Mouse (Mus musculus) midbrain, postnatal 0 days (tissue): ENCODE results near the gene Grhl1. TPM values are rescaled to one million over a fixed set of nuclear protein-coding genes. Genes with fewer than 3 reads are reported as not detected.

Experiments used
- ATAC-seq: fragments of 200-750 bp; cut with Nextera tagmentation; 2 replicates; pipeline ENCODE4 v1.8.0; 2017; ENCODE audit warnings: moderate number of reproducible peaks, mild to moderate bottlenecking, moderate TSS enrichment, moderate library complexity; ENCODE audit not compliant: low FRiP score
- DNase-seq: peaks from one replicate; pipeline ENCODE4 v3.0.0-alpha.2; 2015; ENCODE audit warnings: low spot score
- H3K27ac ChIP-seq: fragments of 300-500 bp; sonication (generic); 2 replicates; pipeline ENCODE4 v1.5.1; 2014; ENCODE audit warnings: low read depth, mild to moderate bottlenecking, low read length, mixed read lengths
- H3K27me3 ChIP-seq: fragments of 300-500 bp; sonication (generic); 2 replicates; pipeline ENCODE4 v1.6.1; 2014; ENCODE audit warnings: low read length, control low read depth, mixed read lengths; ENCODE audit not compliant: insufficient read depth
- H3K36me3 ChIP-seq: fragments of 300-500 bp; sonication (generic); 2 replicates; pipeline ENCODE4 v1.6.1; 2014; ENCODE audit warnings: low read length, control low read depth, mixed read lengths; ENCODE audit not compliant: insufficient read depth
- H3K4me1 ChIP-seq: fragments of 300-500 bp; sonication (generic); 2 replicates; pipeline ENCODE4 v1.6.1; 2014; ENCODE audit warnings: mild to moderate bottlenecking, control low read depth, antibody characterized with exemption, low read length, mixed read lengths; ENCODE audit not compliant: insufficient read depth
- H3K4me2 ChIP-seq: fragments of 300-500 bp; sonication (generic); 2 replicates; pipeline ENCODE4 v1.6.1; 2014; ENCODE audit warnings: low read depth, mild to moderate bottlenecking, low read length, mixed read lengths; ENCODE audit not compliant: poor library complexity, severe bottlenecking
- H3K4me3 ChIP-seq: fragments of 300-500 bp; sonication (generic); 2 replicates; pipeline ENCODE4 v1.5.1; 2014; ENCODE audit warnings: low read depth, mild to moderate bottlenecking, low read length, moderate library complexity
- H3K9ac ChIP-seq: fragments of 300-500 bp; sonication (generic); replicated peaks from 2 replicates; pipeline ENCODE4 v1.6.1; 2014; ENCODE audit warnings: mild to moderate bottlenecking, low read length, moderate library complexity, mixed read lengths; ENCODE audit not compliant: poor library complexity, severe bottlenecking
- H3K9me3 ChIP-seq: fragments of 300-500 bp; sonication (generic); 2 replicates; pipeline ENCODE4 v1.6.1; 2016; ENCODE audit warnings: low read length, control low read depth
- CTCF ChIP-seq: IDR thresholded peaks from 2 replicates; pipeline ENCODE4 v1.5.1; 2016; ENCODE audit warnings: antibody characterized with exemption, mild to moderate bottlenecking
- WGBS: fragments of 180-500 bp; shearing (Covaris S2); extraction: QIAGEN DNeasy Blood & Tissue Kit; methylation state at CpG from one replicate; pipeline ENCODE4 v1.1.7; 2014; 5-methylcytosine and 5-hydroxymethylcytosine counted together
- polyA plus RNA-seq: library from polyadenylated mRNA; unstranded; fragments of >200 nt; fragmentation: Nextera tagmentation; extraction: Ambion mirVana; gene quantifications from 2 replicates; pipeline ENCODE4 v1.2.1, GENCODE M21; 2015
- total RNA-seq: library from RNA; depleted of rRNA; stranded (reverse); fragments of >200 nt; gene quantifications from 2 replicates; pipeline ENCODE4 v1.2.3, GENCODE M21; 2014; rRNA removed

Grhl1 gene
- total and polyA plus RNA-seq, 2 experiments from 2014 or later, result 1.8 to 3.5 TPM

DNA sequence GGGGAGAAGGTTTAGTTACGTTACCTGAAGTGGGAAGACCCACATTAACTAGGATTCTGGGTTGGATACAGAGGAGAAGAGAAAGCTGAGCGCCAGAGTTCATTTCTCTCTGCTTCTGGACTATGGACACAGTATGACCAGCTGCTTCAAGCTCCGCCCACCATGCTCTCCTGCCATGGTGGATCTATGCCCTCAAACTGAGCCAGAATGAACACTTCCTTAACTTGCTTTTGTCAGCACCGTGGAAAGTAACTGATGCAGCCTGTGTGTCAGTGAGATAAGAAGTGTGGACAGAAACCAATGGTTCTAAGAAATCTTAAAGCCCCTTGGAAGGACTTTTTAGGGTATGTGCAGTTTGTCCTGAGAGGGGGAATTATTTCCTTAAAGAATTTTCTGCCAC, 86.9 kb downstream of the Grhl1 start:
- DNase-seq (no peak), ATAC-seq (no peak)
- Histone ChIP-seq H3K4me2 (no peak overlapping the region), H3K9ac (no peak overlapping the region), H3K36me3 (peaks cover 49% of the 10 kb centered on the region), H3K27me3 (no peaks in the 10 kb centered on the region), H3K4me3 (no peak overlapping the region), H3K4me1 (no peaks in the 10 kb centered on the region; the same call in 1 of the 2 replicates), H3K27ac (no peak overlapping the region), H3K9me3 (no peaks in the 10 kb centered on the region)
- WGBS, result 92% methylated on average over 4 of the region's 4 CpGs
- TF ChIP-seq CTCF, result no peak

DNA sequence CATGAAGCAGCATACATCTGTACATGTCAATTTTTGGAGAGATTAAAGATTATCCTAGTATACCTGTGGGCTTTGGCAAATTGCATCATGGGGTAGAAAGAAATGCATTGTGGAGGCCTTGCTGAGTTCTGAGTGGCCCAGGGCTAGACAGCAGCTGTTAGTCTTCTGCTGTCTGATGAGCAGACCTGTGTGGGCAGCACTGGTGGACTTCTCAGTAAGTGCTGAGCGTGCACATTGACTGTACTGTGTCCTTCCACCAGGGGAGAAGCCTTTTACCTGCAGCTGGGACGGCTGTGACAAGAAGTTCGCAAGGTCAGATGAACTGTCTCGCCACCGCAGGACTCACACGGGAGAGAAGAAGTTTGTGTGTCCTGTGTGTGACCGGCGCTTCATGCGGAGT, 87.8 kb downstream of the Grhl1 start:
- no peak overlapping the region for H3K4me3 ChIP-seq
- no peak overlapping the region for H3K27ac ChIP-seq
- ATAC-seq (no peak), DNase-seq (no peak)
- H3K4me1 ChIP-seq, result no peaks in the 10 kb centered on the region; the same call in 1 of the 2 replicates
- no peaks in the 10 kb centered on the region for H3K9me3 ChIP-seq
- 94% methylated on average over 9 of the region's 9 CpGs for WGBS
- no peaks in the 10 kb centered on the region for H3K27me3 ChIP-seq
- H3K9ac ChIP-seq, result no peak overlapping the region
- H3K36me3 ChIP-seq, result peaks cover 41% of the 10 kb centered on the region
- no peak for TF ChIP-seq CTCF
- H3K4me2 ChIP-seq, result no peak overlapping the region

DNA sequence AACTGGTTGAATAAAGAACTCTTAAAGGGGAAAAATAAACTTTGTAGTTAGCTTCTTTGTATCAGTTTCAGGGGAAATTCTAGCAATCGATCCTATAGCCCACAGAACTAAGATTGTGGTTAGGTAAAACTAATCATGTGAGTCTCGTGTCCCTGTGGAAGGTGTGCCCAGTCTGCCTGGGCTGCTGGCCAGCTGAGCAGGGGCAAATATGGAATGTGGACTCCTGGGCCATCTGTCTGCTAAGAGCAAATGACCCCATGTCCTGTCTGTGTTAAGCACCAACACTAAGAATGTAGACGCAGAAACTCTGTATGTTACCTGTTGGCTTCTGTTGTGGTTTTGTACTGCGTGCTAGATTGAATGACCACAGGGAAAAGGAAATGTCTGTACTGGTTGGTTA, 89.0 kb downstream of the Grhl1 start:
- H3K4me2 ChIP-seq, result no peak overlapping the region
- peaks cover 31% of the 10 kb centered on the region for H3K36me3 ChIP-seq
- no peak for DNase-seq
- no peaks in the 10 kb centered on the region for H3K9me3 ChIP-seq
- no peaks in the 10 kb centered on the region for H3K27me3 ChIP-seq
- H3K27ac ChIP-seq, result no peak overlapping the region
- no peaks in the 10 kb centered on the region; the same call in 1 of the 2 replicates for H3K4me1 ChIP-seq
- H3K9ac ChIP-seq, result no peak overlapping the region
- H3K4me3 ChIP-seq, result no peak overlapping the region
- WGBS, result 88% methylated on average over 4 of the region's 4 CpGs
- TF ChIP-seq CTCF, result no peak
- no peak for ATAC-seq

- Histone ChIP-seq H3K4me2 (no peak overlapping the region), H3K36me3 (peaks cover 25% of the 10 kb centered on the region), H3K4me3 (no peak overlapping the region), H3K4me1 (no peaks in the 10 kb centered on the region), H3K9me3 (no peaks in the 10 kb centered on the region), H3K27ac (no peak overlapping the region), H3K9ac (no peak overlapping the region), H3K27me3 (no peaks in the 10 kb centered on the region)
- ATAC-seq (no peak), DNase-seq (no peak)
- 91% methylated on average over 5 of the region's 5 CpGs for WGBS
- TF ChIP-seq CTCF, result no peak
Observed at GRCm38 (mm10) chr12:24662131-24662530, 90.0 kb downstream of the Grhl1 start.

Other genes starting within 250 kb of the Grhl1 start
- gene Taf1b, start 73.9 kb upstream of the Grhl1 start, total RNA-seq, result 15.2 and 17.5 TPM in 2 replicates
- 33.1 and 34.2 TPM in 2 replicates for gene Taf1b, start 73.9 kb upstream of the Grhl1 start, polyA plus RNA-seq
- gene Klf11, start 79.0 kb downstream of the Grhl1 start, total RNA-seq, result 27.1 and 33.6 TPM in 2 replicates
- 21.8 and 24.4 TPM in 2 replicates for gene Klf11, start 79.0 kb downstream of the Grhl1 start, polyA plus RNA-seq
- 3.7 and 4.8 TPM in 2 replicates for gene Cys1, start 109.5 kb downstream of the Grhl1 start, total RNA-seq
- 1.9 and 2.1 TPM in 2 replicates for gene Cys1, start 109.5 kb downstream of the Grhl1 start, polyA plus RNA-seq
- 9.7 and 15.1 TPM in 2 replicates for gene Rrm2, start 136.0 kb downstream of the Grhl1 start, total RNA-seq
- gene Rrm2, start 136.0 kb downstream of the Grhl1 start, polyA plus RNA-seq, result 23.1 and 23.4 TPM in 2 replicates